Mouse (Mus musculus) inflammation-experienced regulatory T-cells, adult 6 months (primary cell): Measurements from ENCODE around the gene Erc2. TPM values are rescaled to one million over a fixed set of nuclear protein-coding genes. Genes with fewer than 3 reads are reported as not detected.

Experiments
- ATAC-seq: one replicate; pipeline ENCODE4 v1.8.0; 2017
- polyA plus RNA-seq, 3 experiments: library from polyadenylated mRNA; unstranded; fragments of 100-300 nt; shearing (Covaris generic); gene quantifications; one replicate each; pipeline ENCODE4 v1.2.1; 2017

Gene Erc2
- polyA plus RNA-seq, 3 experiments from 2014 or later = 0.27 TPM; not detected in 2

GRCm38 (mm10) chr14:28398915-28399314, 776.7 kb downstream of the Erc2 start:
- ATAC-seq = no peak

GRCm38 (mm10) chr14:28399897-28400296, 777.7 kb downstream of the Erc2 start:
- no peak for ATAC-seq

- ATAC-seq = no peak
Measured at GRCm38 (mm10) chr14:28405277-28405840, 783.1 kb downstream of the Erc2 start.

GRCm38 (mm10) chr14:28409390-28409789, 787.2 kb downstream of the Erc2 start:
- no peak for ATAC-seq

- ATAC-seq = no peak
Measured at GRCm38 (mm10) chr14:28409796-28410347, 787.6 kb downstream of the Erc2 start.

- ATAC-seq = no peak
Measured at GRCm38 (mm10) chr14:28410789-28411225, 788.6 kb downstream of the Erc2 start.

- ATAC-seq = no peak
Measured at GRCm38 (mm10) chr14:28412252-28412995, 790.2 kb downstream of the Erc2 start.

- ATAC-seq = no peak
Measured at GRCm38 (mm10) chr14:28413516-28413915, 791.3 kb downstream of the Erc2 start.

GRCm38 (mm10) chr14:28417019-28417418, 794.8 kb downstream of the Erc2 start:
- ATAC-seq = no peak

GRCm38 (mm10) chr14:28418497-28418896, 796.3 kb downstream of the Erc2 start:
- ATAC-seq = no peak

- no peak for ATAC-seq
Measured at GRCm38 (mm10) chr14:28419188-28419587, 797.0 kb downstream of the Erc2 start.

- no peak for ATAC-seq
Measured at GRCm38 (mm10) chr14:28420596-28420995, 798.4 kb downstream of the Erc2 start.

- no peak for ATAC-seq
Measured at GRCm38 (mm10) chr14:28426610-28427009, 804.4 kb downstream of the Erc2 start.

- no peak for ATAC-seq
Measured at GRCm38 (mm10) chr14:28431703-28432309, 809.6 kb downstream of the Erc2 start.

GRCm38 (mm10) chr14:28434996-28435395, 812.8 kb downstream of the Erc2 start:
- ATAC-seq = no peak

GRCm38 (mm10) chr14:28439171-28439570, 816.9 kb downstream of the Erc2 start:
- no peak for ATAC-seq

GRCm38 (mm10) chr14:28441240-28441967, 819.2 kb downstream of the Erc2 start:
- no peak for ATAC-seq

- ATAC-seq = no peak
Measured at GRCm38 (mm10) chr14:28443254-28443944, 821.2 kb downstream of the Erc2 start.

GRCm38 (mm10) chr14:28445737-28446136, 823.5 kb downstream of the Erc2 start:
- no peak for ATAC-seq

GRCm38 (mm10) chr14:28451771-28452170, 829.5 kb downstream of the Erc2 start:
- no peak for ATAC-seq

- no peak for ATAC-seq
Measured at GRCm38 (mm10) chr14:28456372-28457076, 834.3 kb downstream of the Erc2 start.

GRCm38 (mm10) chr14:28457428-28457827, 835.2 kb downstream of the Erc2 start:
- no peak for ATAC-seq
